Mouse (Mus musculus) left cerebral cortex, postnatal 25 days (tissue): Measurements from ENCODE around the gene Igf2bp3. TPM values are rescaled to one million over a fixed set of nuclear protein-coding genes. Genes with fewer than 3 reads are reported as not detected.

Experiments
- DNase-seq, 2 experiments: peaks; one replicate each; pipeline ENCODE4 v3.0.0; 2022; ENCODE audit warnings: low spot score in 2 of 2, mixed read lengths in 1 of 2
- intact Hi-C: fragments of 180-260 bp; cut with DNase I; formaldehyde crosslinking; loops from one replicate; pipeline ENCODE4 v1.15.1; 2025
- total RNA-seq, 2 experiments: library from RNA; stranded (reverse); gene quantifications; 2 replicates each; pipeline ENCODE4 v1.2.3; 2021

The Igf2bp3 gene
- total RNA-seq, 2 experiments from 2014 or later = 0.16 TPM; not detected in 1

- intact Hi-C loops = no loop called here
- no peak for DNase-seq
These were observed 19.6 kb downstream of the Igf2bp3 start for GRCm38 (mm10) chr6:49195188-49195587.

- intact Hi-C loops = loop anchor here (5.0 kb wide), 1 partner anchor 137 kb away; no protein-coding TSS in a partner anchor
These were observed 20.2 kb downstream of the Igf2bp3 start for GRCm38 (mm10) chr6:49194536-49194935.

GRCm38 (mm10) chr6:49189363-49189762 is 25.4 kb downstream of the Igf2bp3 start:
- no peak for DNase-seq
- intact Hi-C loops = no loop called here

More at GRCm38 (mm10) chr6:49194536-49194935, 20.2 kb downstream of the Igf2bp3 start:
- DNase-seq = no peak

GRCm38 (mm10) chr6:49187299-49187698 is 27.5 kb downstream of the Igf2bp3 start:
- intact Hi-C loops = no loop called here
- DNase-seq = no peak

- intact Hi-C loops = no loop called here
- DNase-seq = no peak
These were observed 38.7 kb downstream of the Igf2bp3 start for GRCm38 (mm10) chr6:49176018-49176417.

GRCm38 (mm10) chr6:49174616-49175015 is 40.1 kb downstream of the Igf2bp3 start:
- no peak for DNase-seq
- intact Hi-C loops = no loop called here

GRCm38 (mm10) chr6:49173674-49174073 is 41.1 kb downstream of the Igf2bp3 start:
- DNase-seq = no peak
- intact Hi-C loops = no loop called here

- intact Hi-C loops = no loop called here
These were observed 41.5 kb downstream of the Igf2bp3 start for GRCm38 (mm10) chr6:49173265-49173664.

GRCm38 (mm10) chr6:49171216-49171615 is 43.5 kb downstream of the Igf2bp3 start:
- intact Hi-C loops = no loop called here
- DNase-seq = no peak

More at GRCm38 (mm10) chr6:49173265-49173664, 41.5 kb downstream of the Igf2bp3 start:
- no peak for DNase-seq

- DNase-seq = no peak
- intact Hi-C loops = no loop called here
These were observed 46.1 kb downstream of the Igf2bp3 start for GRCm38 (mm10) chr6:49168648-49169047.

- no peak for DNase-seq
- intact Hi-C loops = no loop called here
These were observed 47.4 kb downstream of the Igf2bp3 start for GRCm38 (mm10) chr6:49167406-49167805.

GRCm38 (mm10) chr6:49166318-49166717 is 48.4 kb downstream of the Igf2bp3 start:
- no peak for DNase-seq
- intact Hi-C loops = no loop called here

GRCm38 (mm10) chr6:49165855-49166254 is 48.9 kb downstream of the Igf2bp3 start:
- intact Hi-C loops = no loop called here
- DNase-seq = no peak

- intact Hi-C loops = no loop called here
- no peak for DNase-seq
These were observed 49.7 kb downstream of the Igf2bp3 start for GRCm38 (mm10) chr6:49165101-49165500.

GRCm38 (mm10) chr6:49164701-49165100 is 50.1 kb downstream of the Igf2bp3 start:
- intact Hi-C loops = no loop called here
- DNase-seq = no peak

- DNase-seq = no peak
- intact Hi-C loops = no loop called here
These were observed 54.8 kb downstream of the Igf2bp3 start for GRCm38 (mm10) chr6:49159971-49160370.

GRCm38 (mm10) chr6:49156826-49157175 is 58.0 kb downstream of the Igf2bp3 start:
- no peak for DNase-seq
- intact Hi-C loops = no loop called here

GRCm38 (mm10) chr6:49156170-49156825 is 58.5 kb downstream of the Igf2bp3 start:
- intact Hi-C loops = no loop called here
- DNase-seq = no peak

GRCm38 (mm10) chr6:49151465-49151864 is 63.3 kb downstream of the Igf2bp3 start:
- intact Hi-C loops = no loop called here
- DNase-seq = no peak

GRCm38 (mm10) chr6:49150349-49151229 is 64.2 kb downstream of the Igf2bp3 start:
- DNase-seq = no peak
- intact Hi-C loops = no loop called here
